Mouse (Mus musculus) liver, embryonic 16.5 days (tissue): Measurements from ENCODE around the gene Wap. TPM values are rescaled to one million over a fixed set of nuclear protein-coding genes. Genes with fewer than 3 reads are reported as not detected.
A peak's percentile ranks its signal among the peaks of the same experiment; 100 is the strongest.
"Not testable (repeated sequence)": the region's sequence is repeated elsewhere in the genome, so short reads cannot be mapped to it uniquely, and the experiment has no call there.

Source experiments
- ATAC-seq: fragments of 200-750 bp; cut with Nextera tagmentation; 2 replicates; pipeline ENCODE4 v1.8.0; 2017; ENCODE audit warnings: low read depth, mild to moderate bottlenecking, moderate number of reproducible peaks, moderate library complexity
- H3K27ac ChIP-seq: fragments of 300-500 bp; sonication (generic); 2 replicates; pipeline ENCODE4 v1.5.1; 2014; ENCODE audit warnings: mild to moderate bottlenecking, low read length
- H3K27me3 ChIP-seq: fragments of 300-500 bp; sonication (generic); 2 replicates; pipeline ENCODE4 v1.6.1; 2014; ENCODE audit warnings: low read depth, low read length, mixed read lengths; ENCODE audit not compliant: control insufficient read depth, insufficient read depth
- H3K36me3 ChIP-seq: fragments of 300-500 bp; sonication (generic); 2 replicates; pipeline ENCODE4 v1.6.1; 2014; ENCODE audit warnings: mild to moderate bottlenecking; ENCODE audit not compliant: control insufficient read depth, insufficient read depth
- H3K4me1 ChIP-seq: fragments of 300-500 bp; sonication (generic); 2 replicates; pipeline ENCODE4 v1.6.1; 2014; ENCODE audit warnings: low read depth, low read length, mixed read lengths; ENCODE audit not compliant: control insufficient read depth
- H3K4me2 ChIP-seq: fragments of 300-500 bp; sonication (generic); 2 replicates; pipeline ENCODE4 v1.6.1; 2014; ENCODE audit warnings: low read depth, low read length, mixed read lengths
- H3K4me3 ChIP-seq: fragments of 300-500 bp; sonication (generic); 2 replicates; pipeline ENCODE4 v1.5.1; 2014; ENCODE audit warnings: low read depth, mild to moderate bottlenecking, low read length
- H3K9ac ChIP-seq: fragments of 300-500 bp; sonication (generic); 2 replicates; pipeline ENCODE4 v1.6.1; 2014; ENCODE audit warnings: low read depth, low read length
- H3K9me3 ChIP-seq: fragments of 300-500 bp; sonication (generic); replicated peaks from 2 replicates; pipeline ENCODE4 v1.6.1; 2016; ENCODE audit warnings: low read length; ENCODE audit not compliant: control insufficient read depth
- WGBS: fragments of 180-500 bp; shearing (Covaris S2); extraction: QIAGEN DNeasy Blood & Tissue Kit; methylation state at CpG from one replicate; pipeline ENCODE4 v1.1.7; 2014; ENCODE audit not compliant: insufficient replicate concordance; 5-methylcytosine and 5-hydroxymethylcytosine counted together
- polyA plus RNA-seq: library from polyadenylated mRNA; unstranded; fragments of >200 nt; fragmentation: Nextera tagmentation; extraction: Ambion mirVana; gene quantifications from 2 replicates; pipeline ENCODE4 v1.2.1, GENCODE M21; 2015

Wap gene
- polyA plus RNA-seq, 1 experiment from 2014 or later, result not detected

- H3K4me1 ChIP-seq, result no peaks in the 10 kb centered on the region
- H3K4me2 ChIP-seq, result no peak overlapping the region
- H3K27me3 ChIP-seq, result no peaks in the 10 kb centered on the region
- 40% methylated on average over 2 of the region's 2 CpGs for WGBS
- H3K9ac ChIP-seq, result no peak overlapping the region
- H3K27ac ChIP-seq, result no peak overlapping the region
- H3K4me3 ChIP-seq, result no peak overlapping the region
- no peak for ATAC-seq
- no peaks in the 10 kb centered on the region for H3K9me3 ChIP-seq
- no peaks in the 10 kb centered on the region for H3K36me3 ChIP-seq
Observed at GRCm38 (mm10) chr11:6670044-6670443, 31.6 kb upstream of the Wap start.

- H3K36me3 ChIP-seq, result no peaks in the 10 kb centered on the region
- ATAC-seq, result no peak
Observed at GRCm38 (mm10) chr11:6669041-6669440, 30.6 kb upstream of the Wap start.

GRCm38 (mm10) chr11:6666634-6667033, 28.2 kb upstream of the Wap start:
- Histone ChIP-seq H3K9ac (no peak overlapping the region), H3K4me1 (no peaks in the 10 kb centered on the region), H3K4me2 (no peak overlapping the region), H3K27me3 (no peaks in the 10 kb centered on the region), H3K36me3 (no peaks in the 10 kb centered on the region), H3K4me3 (no peak overlapping the region), H3K27ac (no peak overlapping the region), H3K9me3 (no peaks in the 10 kb centered on the region)
- ATAC-seq, result no peak
- 57% methylated on average over 2 of the region's 2 CpGs for WGBS

More at GRCm38 (mm10) chr11:6669041-6669440, 30.6 kb upstream of the Wap start:
- H3K9me3 ChIP-seq, result no peaks in the 10 kb centered on the region
- no peaks in the 10 kb centered on the region for H3K4me1 ChIP-seq
- no peak overlapping the region for H3K4me2 ChIP-seq
- no peak overlapping the region for H3K4me3 ChIP-seq
- WGBS, result 53% methylated on average over 9 of the region's 9 CpGs
- H3K27me3 ChIP-seq, result no peaks in the 10 kb centered on the region
- H3K9ac ChIP-seq, result no peak overlapping the region
- no peak overlapping the region for H3K27ac ChIP-seq

DNA sequence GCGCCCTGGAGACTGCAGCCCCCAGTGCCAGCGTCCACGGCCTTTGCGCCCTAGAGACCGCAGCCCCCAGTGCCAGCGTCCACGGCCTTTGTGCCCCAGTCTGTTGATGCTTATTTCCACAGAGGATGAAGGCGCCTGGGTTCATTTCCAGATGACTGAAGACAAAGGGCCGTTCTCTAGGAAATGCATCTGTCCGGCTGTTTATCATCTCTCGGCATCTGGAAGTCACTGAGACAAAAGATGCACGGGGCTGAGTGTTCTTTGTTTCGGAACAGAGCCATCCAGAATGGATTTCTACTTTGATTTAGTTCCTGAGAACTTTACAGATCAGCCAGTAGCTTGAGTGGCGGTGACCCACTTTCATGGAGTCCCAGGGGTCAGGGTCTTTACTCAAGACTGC, 22.8 kb upstream of the Wap start:
- no peaks in the 10 kb centered on the region for H3K9me3 ChIP-seq
- no peak overlapping the region for H3K9ac ChIP-seq
- H3K27me3 ChIP-seq, result no peaks in the 10 kb centered on the region; the same call in 1 of the 2 replicates
- no peak for ATAC-seq
- no peak overlapping the region for H3K4me2 ChIP-seq
- H3K4me1 ChIP-seq, result no peaks in the 10 kb centered on the region; the same call in none of the 2 replicates
- 61% methylated on average over 14 of the region's 14 CpGs for WGBS
- H3K4me3 ChIP-seq, result no peak overlapping the region
- no peaks in the 10 kb centered on the region for H3K36me3 ChIP-seq
- H3K27ac ChIP-seq, result no peak overlapping the region

GRCm38 (mm10) chr11:6658271-6658670, 19.8 kb upstream of the Wap start, which contains the start of gene Ramp3:
Gene Ramp3 (plus strand): TSS chr11:6658521.
- ATAC-seq, result peak; percentile 35
- WGBS, result 2% methylated on average over 18 of the region's 18 CpGs
- Histone ChIP-seq H3K9me3 (no peaks in the 10 kb centered on the region), H3K9ac (no peak within 1 kb of the TSS), H3K4me3 (peak within 1 kb of the TSS; percentile 47), H3K36me3 (no peaks in the 10 kb centered on the region), H3K4me2 (peak within 1 kb of the TSS; percentile 65), H3K27me3 (peaks cover 2% of the 10 kb centered on the region), H3K4me1 (no peaks in the 10 kb centered on the region; the same call in none of the 2 replicates), H3K27ac (no peak within 1 kb of the TSS)

DNA sequence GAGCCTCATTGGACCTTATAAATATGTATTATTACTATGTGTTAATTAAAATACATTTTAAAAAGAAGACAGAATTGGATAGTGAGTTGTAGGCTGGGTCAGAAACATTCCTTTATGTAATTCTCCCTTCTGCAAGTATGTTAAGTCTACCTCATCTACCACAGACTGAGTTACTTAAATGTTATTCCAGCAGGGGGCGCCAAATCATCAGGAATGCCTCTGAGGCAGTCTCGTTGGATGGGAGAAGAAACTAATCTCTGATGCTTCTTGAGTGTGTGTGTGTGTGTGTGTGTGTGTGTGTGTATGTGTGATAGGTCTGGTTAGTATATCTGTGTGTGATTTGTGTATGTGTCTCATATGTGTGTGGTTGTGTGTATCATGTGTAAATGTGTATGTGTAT, 16.5 kb upstream of the Wap start:
- Histone ChIP-seq H3K36me3 (no peaks in the 10 kb centered on the region), H3K27me3 (peaks cover 2% of the 10 kb centered on the region), H3K9ac (no peak overlapping the region), H3K4me1 (no peaks in the 10 kb centered on the region; the same call in none of the 2 replicates), H3K9me3 (no peaks in the 10 kb centered on the region), H3K4me3 (no peak overlapping the region), H3K4me2 (no peak overlapping the region), H3K27ac (no peak overlapping the region)
- WGBS, result 3% methylated on average over 2 of the region's 2 CpGs
- ATAC-seq, result no peak

- H3K27ac ChIP-seq, ATAC-seq, H3K4me3 ChIP-seq, H3K9ac ChIP-seq, H3K36me3 ChIP-seq, H3K9me3 ChIP-seq, H3K4me1 ChIP-seq, H3K4me2 ChIP-seq, H3K27me3 ChIP-seq: not testable (repeated sequence)
- WGBS, result 50% methylated on average over 3 of the region's 3 CpGs
Observed at GRCm38 (mm10) chr11:6652978-6653377, 14.5 kb upstream of the Wap start.

DNA sequence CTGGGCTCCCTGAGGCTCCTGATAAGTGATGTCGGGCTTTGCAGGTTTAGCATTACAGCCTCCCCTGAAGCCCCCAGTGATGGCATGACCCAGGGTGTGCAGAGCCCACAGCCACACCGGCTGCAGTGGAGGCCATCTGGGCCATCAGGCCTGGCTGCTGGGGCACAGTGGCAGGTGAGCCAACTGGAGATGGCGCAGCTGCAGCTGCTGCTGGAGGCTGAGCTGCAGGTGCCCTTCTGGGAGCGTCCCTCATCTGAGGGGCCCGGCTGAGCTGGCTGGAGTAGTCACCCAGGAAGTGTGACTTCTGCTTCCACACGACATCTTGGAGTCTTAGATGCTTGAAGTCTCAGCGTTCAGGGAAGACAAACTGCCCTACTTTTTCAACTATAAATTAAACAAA, 12.1 kb upstream of the Wap start:
- WGBS, result 55% methylated on average over 7 of the region's 7 CpGs
- no peak for ATAC-seq
- Histone ChIP-seq H3K27ac (no peak overlapping the region), H3K9ac (no peak overlapping the region), H3K4me3 (no peak overlapping the region), H3K36me3 (no peaks in the 10 kb centered on the region), H3K27me3 (no peaks in the 10 kb centered on the region; the same call in 1 of the 2 replicates), H3K4me2 (no peak overlapping the region), H3K4me1 (no peaks in the 10 kb centered on the region), H3K9me3 (no peaks in the 10 kb centered on the region)

DNA sequence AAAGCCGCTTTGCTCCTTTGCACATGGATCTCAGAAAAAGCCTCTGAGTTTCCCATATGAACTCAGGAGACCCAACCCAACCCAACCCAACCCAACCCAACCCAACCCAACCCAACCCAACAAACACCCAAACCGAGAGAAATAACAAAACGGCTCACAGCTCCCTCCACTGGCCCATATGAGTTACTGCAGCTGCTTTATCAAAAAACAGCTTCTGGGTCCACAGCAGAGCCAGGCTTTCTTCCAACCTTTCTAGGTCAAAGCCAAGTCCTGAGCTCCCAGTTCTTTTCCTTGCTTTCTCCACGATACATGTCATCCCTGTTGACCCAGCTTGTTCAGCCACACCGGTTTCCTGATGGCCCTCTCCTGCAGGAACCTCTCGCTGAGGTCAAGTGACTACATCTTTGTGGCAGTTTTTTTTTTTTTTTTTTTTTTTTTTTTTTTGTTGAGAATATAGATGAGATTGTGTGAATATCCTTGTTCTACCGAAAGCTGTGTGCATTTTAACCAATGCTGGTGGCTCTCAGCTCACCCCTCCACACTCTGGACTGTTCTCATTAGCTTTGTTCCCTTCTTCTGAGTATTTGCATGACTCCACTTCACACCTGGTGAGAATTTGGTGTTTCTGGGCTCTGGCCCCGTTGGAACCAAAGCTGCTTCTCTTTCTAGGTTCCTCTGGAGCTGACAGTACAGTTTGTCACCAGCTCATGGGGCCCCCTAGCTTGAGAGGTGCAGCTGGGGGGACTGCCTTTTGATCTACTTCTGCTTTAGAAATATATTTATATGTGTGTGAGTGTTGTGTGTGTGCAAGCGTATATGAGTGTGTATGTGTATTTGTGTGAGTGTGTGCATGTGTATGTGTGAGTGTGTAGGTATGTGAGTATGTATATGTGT, 9.6 kb upstream of the Wap start:
- no peaks in the 10 kb centered on the region for H3K4me1 ChIP-seq
- ATAC-seq, result no peak
- no peak overlapping the region for H3K4me2 ChIP-seq
- H3K4me3 ChIP-seq, result no peak overlapping the region
- no peak overlapping the region for H3K27ac ChIP-seq
- no peak overlapping the region for H3K9ac ChIP-seq
- H3K27me3 ChIP-seq, result no peaks in the 10 kb centered on the region
- H3K36me3 ChIP-seq, result no peaks in the 10 kb centered on the region
- WGBS, result 39% methylated on average over 9 of the region's 9 CpGs
- no peaks in the 10 kb centered on the region for H3K9me3 ChIP-seq
